ENCODE assay signal across 13 mouse cellular contexts in genomic region chr9:62180456-62181181, GRCm38 (mm10). TPM values are rescaled to one million over a fixed set of nuclear protein-coding genes. Genes with fewer than 3 reads are reported as not detected.
DNase-seq lines count a peak whose midpoint lies in the region; ATAC-seq lines count a peak whose summit lies in the region.
"Had no signal": no experiment of that assay in that cellular context is flagged by ENCODE, and none has a peak within 500 bp of the region (broad histone marks: within the 10 kb centered on the region; RNA-seq: fewer than 3 reads in every experiment).

No protein-coding gene starts in this region.

- H3K4me3 ChIP-seq in heart, embryonic 10.5 days = no peak overlapping the region
- no peak overlapping the region for H3K4me3 ChIP-seq in heart, embryonic 11.5 days (ENCODE audit: low read depth, low read length)
- H3K4me3 ChIP-seq in hindbrain, embryonic 11.5 days (ENCODE audit: low read depth, low read length) = no peak overlapping the region
- H3K4me3 ChIP-seq in midbrain, embryonic 12.5 days = no peak overlapping the region
- no peak overlapping the region for H3K4me3 ChIP-seq in stomach, embryonic 15.5 days (replicated peaks)
- no peak overlapping the region for H3K4me3 ChIP-seq in kidney, embryonic 15.5 days (replicated peaks)

- 64% methylated on average over 11 of the region's 11 CpGs for WGBS in heart, embryonic 10.5 days
- 59% methylated on average over 11 of the region's 11 CpGs for WGBS in heart, embryonic 11.5 days (ENCODE audit: insufficient replicate concordance)
- 49% methylated on average over 11 of the region's 11 CpGs for WGBS in hindbrain, embryonic 11.5 days
- 48% methylated on average over 11 of the region's 11 CpGs for WGBS in midbrain, embryonic 12.5 days
- WGBS in stomach, embryonic 15.5 days = 58% methylated on average over 11 of the region's 11 CpGs
- WGBS in kidney, embryonic 15.5 days = 54% methylated on average over 11 of the region's 11 CpGs

- H3K4me1 ChIP-seq in heart, embryonic 10.5 days = peaks cover 11% of the 10 kb centered on the region; the same call in 1 of the 2 replicates
- no peaks in the 10 kb centered on the region for H3K4me1 ChIP-seq in heart, embryonic 11.5 days (ENCODE audit: control insufficient read depth, insufficient read depth, low read length)
- peaks cover 4% of the 10 kb centered on the region; the same call in 1 of the 2 replicates for H3K4me1 ChIP-seq in hindbrain, embryonic 11.5 days (replicated peaks; ENCODE audit: control insufficient read depth, insufficient read depth, low read length)
- peaks cover 24% of the 10 kb centered on the region for H3K4me1 ChIP-seq in midbrain, embryonic 12.5 days
- H3K4me1 ChIP-seq in stomach, embryonic 15.5 days = peaks cover 4% of the 10 kb centered on the region; the same call in 1 of the 2 replicates
- peaks cover 18% of the 10 kb centered on the region for H3K4me1 ChIP-seq in kidney, embryonic 15.5 days

- H3K36me3 ChIP-seq in heart, embryonic 10.5 days = no peaks in the 10 kb centered on the region
- no peaks in the 10 kb centered on the region for H3K36me3 ChIP-seq in heart, embryonic 11.5 days (ENCODE audit: control insufficient read depth, insufficient read depth, low read length)
- no peaks in the 10 kb centered on the region for H3K36me3 ChIP-seq in hindbrain, embryonic 11.5 days (ENCODE audit: control insufficient read depth, insufficient read depth, low read length)
- H3K36me3 ChIP-seq in midbrain, embryonic 12.5 days = no peaks in the 10 kb centered on the region
- H3K36me3 ChIP-seq in stomach, embryonic 15.5 days = no peaks in the 10 kb centered on the region
- no peaks in the 10 kb centered on the region for H3K36me3 ChIP-seq in kidney, embryonic 15.5 days

- no peak overlapping the region for H3K4me2 ChIP-seq in heart, embryonic 11.5 days
- H3K4me2 ChIP-seq in hindbrain, embryonic 11.5 days (replicated peaks; ENCODE audit: low read depth, low read length) = no peak overlapping the region
- peak overlapping the region; percentile 15 for H3K4me2 ChIP-seq in midbrain, embryonic 12.5 days (replicated peaks)
- H3K4me2 ChIP-seq in stomach, embryonic 15.5 days = no peak overlapping the region
- no peak overlapping the region for H3K4me2 ChIP-seq in kidney, embryonic 15.5 days

- H3K27me3 ChIP-seq in heart, embryonic 10.5 days (ENCODE audit: insufficient read depth, poor library complexity, severe bottlenecking) = no peaks in the 10 kb centered on the region
- H3K27me3 ChIP-seq in heart, embryonic 11.5 days (ENCODE audit: control insufficient read depth, insufficient read depth, low read length) = no peaks in the 10 kb centered on the region
- H3K27me3 ChIP-seq in hindbrain, embryonic 11.5 days (ENCODE audit: control insufficient read depth, insufficient read depth, low read length) = no peaks in the 10 kb centered on the region
- no peaks in the 10 kb centered on the region for H3K27me3 ChIP-seq in midbrain, embryonic 12.5 days
- H3K27me3 ChIP-seq in stomach, embryonic 15.5 days (replicated peaks) = no peaks in the 10 kb centered on the region
- peaks cover 19% of the 10 kb centered on the region for H3K27me3 ChIP-seq in kidney, embryonic 15.5 days
- H3K27me3 ChIP-seq: Patski had no signal

- ATAC-seq in heart, embryonic 11.5 days (replicated peaks; ENCODE audit: insufficient number of reproducible peaks, low FRiP score, low TSS enrichment) = no peak
- ATAC-seq in hindbrain, embryonic 11.5 days (ENCODE audit: low FRiP score) = 0 out of 2 replicates have a peak, but pooled peaks have one; percentile 19
- ATAC-seq in midbrain, embryonic 12.5 days (ENCODE audit: low FRiP score, low read depth) = 0 out of 2 replicates have a peak, but pooled peaks have one; percentile 56
- ATAC-seq in stomach, embryonic 15.5 days (ENCODE audit: insufficient read depth, low FRiP score, low read depth) = 0 out of 2 replicates have a peak, but pooled peaks have one; percentile 50
- ATAC-seq in kidney, embryonic 15.5 days (replicated peaks; ENCODE audit: low FRiP score) = no peak
- ATAC-seq: Patski had no signal

- 0 out of 2 replicates have a peak overlapping the region, but pooled peaks have one; percentile 2 for H3K27ac ChIP-seq in heart, embryonic 10.5 days
- H3K27ac ChIP-seq in heart, embryonic 11.5 days (ENCODE audit: low read depth, low read length) = no peak overlapping the region
- peak overlapping the region; percentile 8; the same call in 1 of the 2 replicates for H3K27ac ChIP-seq in hindbrain, embryonic 11.5 days (ENCODE audit: low read depth, low read length)
- H3K27ac ChIP-seq in midbrain, embryonic 12.5 days (replicated peaks) = peak overlapping the region; percentile 74
- H3K27ac ChIP-seq in stomach, embryonic 15.5 days = no peak overlapping the region
- no peak overlapping the region for H3K27ac ChIP-seq in kidney, embryonic 15.5 days

- DNase-seq in heart, embryonic 10.5 days (ENCODE audit: low spot score) = no peak
- DNase-seq in hindbrain, embryonic 11.5 days (ENCODE audit: low spot score) = peak; percentile 43
- no peak for DNase-seq in heart, adult 9 months (ENCODE audit: low spot score in 2 of 2)
- DNase-seq in urinary bladder, postnatal 10 days (ENCODE audit: low spot score) = no peak
- DNase-seq: cerebellum, postnatal 36 days; heart, postnatal 10 days; liver; lung, postnatal 4 days had no signal

- no peaks in the 10 kb centered on the region for H3K9me3 ChIP-seq in heart, embryonic 10.5 days
- H3K9me3 ChIP-seq in heart, embryonic 11.5 days (replicated peaks; ENCODE audit: control insufficient read depth, low read length) = no peaks in the 10 kb centered on the region
- H3K9me3 ChIP-seq in hindbrain, embryonic 11.5 days (ENCODE audit: control insufficient read depth, low read length) = no peaks in the 10 kb centered on the region
- no peaks in the 10 kb centered on the region for H3K9me3 ChIP-seq in midbrain, embryonic 12.5 days
- H3K9me3 ChIP-seq in stomach, embryonic 15.5 days = no peaks in the 10 kb centered on the region
- H3K9me3 ChIP-seq in kidney, embryonic 15.5 days (replicated peaks) = no peaks in the 10 kb centered on the region

- no peak overlapping the region for H3K9ac ChIP-seq in heart, embryonic 11.5 days (ENCODE audit: low read depth, low read length)
- H3K9ac ChIP-seq in hindbrain, embryonic 11.5 days (ENCODE audit: low read depth, low read length) = no peak overlapping the region
- no peak overlapping the region for H3K9ac ChIP-seq in midbrain, embryonic 12.5 days (replicated peaks)
- H3K9ac ChIP-seq in stomach, embryonic 15.5 days = no peak overlapping the region
- H3K9ac ChIP-seq in kidney, embryonic 15.5 days = no peak overlapping the region

RNA-seq across cellular contexts. Expression of gene Glce, which starts 58.2 kb away (rescaled TPM):
- 15.6 and 17.6 TPM in 2 replicates for polyA plus RNA-seq in heart, embryonic 10.5 days (2016; fragmentation: Nextera tagmentation; extraction: Ambion mirVana)
- 10.7 and 15.4 TPM in 2 replicates for polyA plus RNA-seq in heart, embryonic 11.5 days (2014; fragmentation: Nextera tagmentation; extraction: Ambion mirVana)
- 21.3 and 23.7 TPM in 2 replicates for polyA plus RNA-seq in hindbrain, embryonic 11.5 days (2014; fragmentation: Nextera tagmentation; extraction: Ambion mirVana)
- 18.9 and 22.1 TPM in 2 replicates for polyA plus RNA-seq in midbrain, embryonic 12.5 days (2016; fragmentation: Nextera tagmentation; extraction: Ambion mirVana)
- polyA plus RNA-seq in stomach, embryonic 15.5 days (2015; fragmentation: Nextera tagmentation; extraction: Ambion mirVana) = 22.1 and 23.3 TPM in 2 replicates
- polyA plus RNA-seq in kidney, embryonic 15.5 days (2015; fragmentation: Nextera tagmentation; extraction: Ambion mirVana) = 19.0 and 20.2 TPM in 2 replicates

Comparison
In these comparisons a context has a peak if more than half of its experiments do, and no peak if none do; other contexts are left out.
1. H3K27ac ChIP-seq: peak in heart, embryonic 10.5 days (single experiment), hindbrain, embryonic 11.5 days (single experiment) and midbrain, embryonic 12.5 days (single experiment); none in heart, embryonic 11.5 days (single experiment), stomach, embryonic 15.5 days (single experiment) and kidney, embryonic 15.5 days (single experiment).
2. ATAC-seq: peak in hindbrain, embryonic 11.5 days (single experiment), midbrain, embryonic 12.5 days (single experiment) and stomach, embryonic 15.5 days (single experiment); none in heart, embryonic 11.5 days (single experiment) and kidney, embryonic 15.5 days (single experiment).